Comparison of ENCODE assay signal across 25 mouse cellular contexts in genomic region chrX:162505186-162505585, GRCm38 (mm10).
"Had no signal": no experiment of that assay in that cellular context is flagged by ENCODE, and none has a peak within 500 bp of the region (broad histone marks: within the 10 kb centered on the region; RNA-seq: fewer than 3 reads in every experiment).

No protein-coding gene starts in this region.

- ATAC-seq: intestine, embryonic 16.5 days; liver, embryonic 12.5 days had no signal

- H3K4me3 ChIP-seq: heart, adult 2 months; heart, embryonic 13.5 days; heart, embryonic 15.5 days; hindbrain, embryonic 13.5 days; hindbrain, embryonic 15.5 days; layer of hippocampus, adult 2 months; left cerebral cortex, adult 2 months; limb, embryonic 13.5 days; limb, embryonic 15.5 days; liver, embryonic 12.5 days had no signal

- H3K36me3 ChIP-seq: heart, embryonic 13.5 days; heart, embryonic 15.5 days; hindbrain, embryonic 13.5 days; hindbrain, embryonic 15.5 days; limb, embryonic 13.5 days; limb, embryonic 15.5 days; liver, embryonic 12.5 days had no signal

- H3K9ac ChIP-seq: heart, embryonic 13.5 days; heart, embryonic 15.5 days; hindbrain, embryonic 13.5 days; hindbrain, embryonic 15.5 days; limb, embryonic 13.5 days; limb, embryonic 15.5 days; liver, embryonic 12.5 days; liver, embryonic 14.5 days had no signal

- H3K27ac ChIP-seq: heart, adult 2 months; heart, embryonic 13.5 days; heart, embryonic 15.5 days; hindbrain, embryonic 13.5 days; hindbrain, embryonic 15.5 days; layer of hippocampus, adult 2 months; left cerebral cortex, adult 2 months; limb, embryonic 13.5 days; limb, embryonic 15.5 days; liver, embryonic 12.5 days; liver, embryonic 14.5 days had no signal

- H3K9me3 ChIP-seq: heart, embryonic 13.5 days; heart, embryonic 15.5 days; hindbrain, embryonic 13.5 days; hindbrain, embryonic 15.5 days; limb, embryonic 13.5 days; limb, embryonic 15.5 days; liver, embryonic 12.5 days had no signal

- H3K4me2 ChIP-seq: heart, embryonic 11.5 days; heart, embryonic 13.5 days; heart, embryonic 15.5 days; hindbrain, embryonic 13.5 days; hindbrain, embryonic 15.5 days; limb, embryonic 13.5 days; limb, embryonic 15.5 days; liver, embryonic 12.5 days had no signal

- H3K4me1 ChIP-seq: heart, embryonic 13.5 days; heart, embryonic 15.5 days; hindbrain, embryonic 13.5 days; hindbrain, embryonic 15.5 days; limb, embryonic 13.5 days; limb, embryonic 15.5 days; liver, embryonic 12.5 days had no signal

- DNase-seq: gastrocnemius, postnatal 14 days; gastrocnemius, postnatal 36 days; heart, adult 11 months; heart, adult 2 months; heart, postnatal 14 days; heart, postnatal 36 days; kidney, adult 18-20 months; kidney, adult 8-10 months; kidney, postnatal 10 days; kidney, postnatal 25 days; kidney, postnatal 4 days; left cerebral cortex, postnatal 4 days; lung, adult 18-20 months had no signal

- H3K27me3 ChIP-seq: liver, embryonic 12.5 days had no signal
